Mouse (Mus musculus) right cerebral cortex, postnatal 4 days (tissue): Measurements from ENCODE around the gene Rhobtb1.

Experiments used
- DNase-seq: peaks from one replicate; pipeline ENCODE4 v3.0.0-alpha.2; 2022

The Rhobtb1 gene

DNA sequence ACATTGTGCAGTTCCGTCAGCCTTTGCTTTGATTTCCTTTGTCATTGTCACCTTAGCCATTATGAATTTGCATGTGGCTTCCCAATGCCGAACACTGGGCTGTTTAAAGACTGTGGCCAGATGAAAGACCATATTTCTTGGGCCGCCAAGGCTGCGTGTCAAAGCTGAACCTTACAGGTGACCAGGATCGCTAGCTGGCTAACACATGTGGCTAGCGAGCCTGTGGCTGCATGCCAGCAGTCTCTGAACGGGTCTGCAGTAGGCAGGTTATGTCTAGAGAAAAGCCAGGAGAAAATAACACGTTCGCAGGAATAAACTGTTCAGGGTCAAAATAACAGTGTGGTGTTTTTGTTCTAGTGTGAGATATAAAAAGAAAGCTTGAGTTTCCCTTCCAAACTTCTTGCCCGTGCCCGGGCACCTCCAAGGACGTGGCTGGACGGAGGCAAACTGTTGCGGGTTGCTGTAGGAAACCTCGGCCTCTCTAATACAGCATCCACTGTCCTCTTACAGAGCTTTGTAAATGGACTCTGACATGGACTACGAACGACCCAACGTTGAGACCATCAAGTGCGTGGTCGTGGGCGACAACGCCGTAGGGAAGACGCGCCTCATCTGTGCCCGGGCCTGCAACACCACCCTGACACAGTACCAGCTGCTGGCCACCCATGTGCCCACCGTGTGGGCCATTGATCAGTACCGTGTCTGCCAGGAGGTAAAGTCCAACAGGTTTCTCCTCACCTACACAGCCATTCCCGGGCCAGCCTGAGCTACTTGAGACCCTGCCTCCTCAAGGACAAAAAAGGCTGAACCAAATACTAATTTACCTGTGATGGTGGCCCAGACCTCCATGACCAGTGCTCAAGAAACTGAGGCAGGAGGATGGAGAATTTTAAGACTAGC is 97.3 kb downstream of the Rhobtb1 start:
- no peak for DNase-seq

DNA sequence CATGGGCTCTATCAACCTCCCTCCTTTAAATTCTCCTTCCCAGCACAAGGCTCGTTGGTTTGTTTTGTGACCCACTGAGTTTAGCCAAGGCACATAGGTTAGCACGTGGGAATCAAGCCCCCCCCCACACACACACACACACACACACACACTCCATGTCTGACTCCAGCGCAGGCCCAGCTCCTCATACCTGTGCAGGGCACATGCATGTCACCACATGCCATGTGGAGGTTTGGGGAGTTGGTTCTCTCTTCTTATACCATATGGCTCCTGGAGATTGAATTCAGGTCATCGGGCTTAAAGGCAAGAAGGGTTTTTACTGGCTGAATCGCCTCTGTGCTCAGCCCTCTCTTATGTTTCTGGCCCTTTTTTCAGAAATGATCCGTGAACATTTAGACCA is 100.0 kb downstream of the Rhobtb1 start:
- no peak for DNase-seq

DNA sequence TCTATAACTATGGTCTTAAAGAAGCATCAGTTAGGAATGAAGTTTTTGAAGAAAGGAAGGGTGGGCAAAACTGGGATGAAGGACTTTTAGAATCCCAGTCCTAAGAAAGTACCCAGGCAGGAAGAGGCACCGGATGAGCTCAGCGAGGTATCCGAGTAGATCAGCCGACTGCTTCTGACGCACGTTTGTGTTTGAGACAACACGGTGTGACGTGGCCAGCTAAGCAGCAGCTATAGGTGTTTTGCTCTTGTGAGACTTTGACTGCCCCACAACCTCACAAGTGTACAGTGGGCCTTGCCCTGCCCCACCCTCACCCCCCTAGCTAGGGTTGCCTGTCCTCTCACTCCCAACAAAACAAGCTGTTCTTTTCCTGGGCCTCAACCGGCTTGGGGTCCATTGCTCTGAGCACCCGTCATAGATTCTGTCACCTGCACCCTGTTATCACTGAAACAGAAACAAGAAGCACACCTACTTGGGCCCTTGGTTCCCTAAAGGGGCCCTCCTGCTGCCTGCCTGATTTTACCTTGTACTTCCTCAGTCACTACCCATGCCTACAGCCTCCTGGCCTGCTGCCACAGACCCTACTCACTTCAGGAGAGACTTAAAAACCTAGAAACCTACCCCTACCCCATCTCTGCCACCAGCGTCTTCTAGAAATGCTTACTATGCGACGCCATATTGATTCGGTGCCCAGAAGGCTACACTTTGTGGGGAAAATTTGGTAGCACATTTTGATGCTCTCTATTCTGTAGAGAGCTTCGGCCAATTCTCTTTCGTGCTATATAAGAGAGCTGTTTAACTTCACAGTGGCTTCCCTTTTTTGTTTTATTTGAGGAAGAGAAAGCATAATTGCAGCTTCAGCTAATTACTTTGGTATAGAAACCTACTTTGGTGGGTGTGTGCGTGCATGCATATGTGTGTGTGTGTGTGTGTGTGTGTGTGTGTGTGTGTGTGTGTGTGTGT is 101.2 kb downstream of the Rhobtb1 start:
- DNase-seq, result no peak

DNA sequence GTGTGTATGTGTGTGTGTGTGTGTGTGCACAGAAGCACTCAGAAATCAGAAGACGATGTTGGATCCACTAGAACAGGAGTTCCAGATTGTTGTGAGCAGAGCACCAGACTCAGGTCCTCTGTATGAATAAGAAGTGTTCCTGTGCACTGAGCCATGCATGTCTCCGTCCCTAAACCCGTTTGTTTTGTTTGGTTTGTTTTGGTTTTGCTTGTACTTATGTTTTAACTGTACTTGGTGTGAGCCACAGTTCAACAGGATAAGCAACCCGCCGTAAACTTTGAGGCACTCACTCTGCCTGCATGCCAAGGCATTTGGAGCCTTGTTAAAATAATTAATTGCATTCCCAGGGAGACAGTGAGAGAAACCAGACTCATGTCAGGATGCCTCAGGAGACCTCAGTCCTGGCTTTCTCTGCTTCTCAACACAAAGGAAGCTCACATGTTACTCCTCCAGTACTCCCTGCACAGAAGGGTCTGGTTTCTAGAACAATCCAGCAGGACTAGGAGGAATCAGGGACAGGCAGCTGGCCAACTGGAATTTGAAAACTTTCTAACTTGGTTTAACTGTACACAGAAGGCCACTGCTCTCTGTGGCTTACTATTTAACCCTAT is 101.9 kb downstream of the Rhobtb1 start:
- no peak for DNase-seq

DNA sequence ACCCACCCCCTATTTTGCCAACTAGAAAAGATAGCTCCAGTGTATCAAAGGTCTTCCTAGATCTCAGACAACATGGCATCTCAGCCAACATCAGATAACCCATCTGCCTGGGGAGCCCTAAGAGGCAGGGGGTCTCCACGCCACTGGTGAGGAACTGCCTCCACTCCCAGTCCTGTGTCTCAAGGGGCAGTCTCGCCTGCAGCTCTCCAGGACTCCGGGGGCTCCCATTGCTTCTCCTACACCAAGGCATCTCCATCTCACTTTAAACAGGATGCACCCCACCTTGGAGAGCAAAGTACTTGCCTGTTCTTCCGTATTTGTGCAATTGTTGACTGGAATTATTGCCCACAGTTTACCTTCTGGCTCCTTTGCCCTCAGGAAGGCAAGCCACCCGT is 102.4 kb downstream of the Rhobtb1 start:
- no peak for DNase-seq

DNA sequence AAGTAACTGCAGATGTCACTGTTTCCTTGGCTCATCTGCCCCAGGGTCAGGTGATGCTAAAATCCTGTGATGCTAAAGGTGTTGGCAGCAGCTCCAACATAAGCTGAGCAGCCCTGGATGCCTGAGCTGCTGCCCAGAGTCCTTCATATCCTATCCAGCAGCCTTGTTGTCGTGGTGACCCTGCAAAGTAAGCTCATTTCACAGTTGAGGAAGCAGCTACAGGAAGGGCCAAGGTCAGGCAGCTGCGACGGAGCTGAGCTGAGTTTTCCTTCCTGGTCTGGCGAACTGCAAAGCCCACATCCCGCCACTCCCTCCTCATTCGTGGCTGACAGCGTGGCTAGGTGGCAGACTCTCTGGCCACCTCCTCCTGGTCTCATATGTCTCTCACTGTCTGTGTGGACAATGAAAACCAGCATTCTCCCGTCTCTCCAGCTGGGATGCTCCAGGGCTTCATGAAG is 103.2 kb downstream of the Rhobtb1 start:
- no peak for DNase-seq

DNA sequence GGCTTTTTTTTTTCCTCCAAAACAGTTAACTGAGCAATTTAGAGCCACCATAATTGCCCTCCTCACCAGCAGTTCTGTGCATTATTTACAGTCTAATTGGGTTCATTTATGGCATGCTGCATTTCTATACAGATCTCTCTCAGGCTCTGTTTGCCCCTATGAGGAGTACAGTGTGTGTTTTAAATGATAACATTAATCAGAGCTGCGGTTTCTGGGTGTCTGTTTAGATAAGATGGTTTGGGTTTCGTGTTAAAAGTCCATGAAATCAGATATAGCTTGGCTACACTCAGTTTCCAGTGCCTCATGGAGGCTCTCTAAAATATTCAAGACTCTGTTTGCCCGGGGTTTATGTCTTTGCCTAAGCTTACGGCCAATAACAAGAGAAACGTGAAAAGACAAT is 104.4 kb downstream of the Rhobtb1 start:
- no peak for DNase-seq

DNA sequence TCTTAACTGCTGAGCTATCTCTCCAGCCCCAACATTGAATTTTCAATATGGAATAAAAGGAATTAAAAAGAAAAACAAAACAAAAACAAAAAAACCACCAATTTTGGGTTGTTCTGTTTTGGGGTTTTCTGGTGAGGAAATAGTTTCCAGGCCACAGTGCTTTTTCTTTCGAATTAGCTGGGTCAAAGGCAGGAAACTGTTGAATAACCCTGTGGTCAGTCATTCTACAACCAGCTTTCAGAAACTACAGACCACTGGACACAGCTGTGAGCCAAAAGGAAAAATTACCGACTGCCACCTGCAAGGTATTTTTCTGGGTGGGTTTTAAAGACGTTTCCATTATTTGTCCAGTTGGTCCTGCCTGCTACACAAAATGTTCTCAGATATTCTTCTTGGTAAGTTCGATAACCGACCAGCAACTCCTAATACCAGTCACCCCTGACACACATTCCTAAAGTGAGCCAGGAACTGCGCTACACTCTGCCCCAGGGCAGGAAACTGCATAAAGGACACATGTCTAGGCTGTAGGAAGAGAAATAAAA is 106.4 kb downstream of the Rhobtb1 start:
- DNase-seq, result no peak

DNA sequence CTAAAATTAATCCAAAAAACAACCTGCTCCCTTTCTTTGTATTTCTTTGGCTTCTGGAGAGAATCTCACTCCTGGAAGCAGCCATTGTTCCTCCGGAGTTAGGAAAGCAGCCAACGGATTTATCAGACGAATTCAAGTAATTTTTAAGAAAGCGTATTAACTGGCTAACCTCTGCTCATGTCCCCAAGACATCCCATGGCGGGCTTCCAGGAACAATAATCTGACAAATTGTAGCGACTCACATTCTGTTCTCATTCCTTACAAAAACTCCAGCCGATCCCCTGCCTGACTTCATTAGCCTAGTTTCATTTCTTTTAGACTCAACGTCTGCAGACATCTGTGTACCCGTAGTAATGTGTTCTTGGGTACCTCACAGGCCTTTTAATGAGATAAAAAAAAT is 107.4 kb downstream of the Rhobtb1 start:
- DNase-seq, result no peak

DNA sequence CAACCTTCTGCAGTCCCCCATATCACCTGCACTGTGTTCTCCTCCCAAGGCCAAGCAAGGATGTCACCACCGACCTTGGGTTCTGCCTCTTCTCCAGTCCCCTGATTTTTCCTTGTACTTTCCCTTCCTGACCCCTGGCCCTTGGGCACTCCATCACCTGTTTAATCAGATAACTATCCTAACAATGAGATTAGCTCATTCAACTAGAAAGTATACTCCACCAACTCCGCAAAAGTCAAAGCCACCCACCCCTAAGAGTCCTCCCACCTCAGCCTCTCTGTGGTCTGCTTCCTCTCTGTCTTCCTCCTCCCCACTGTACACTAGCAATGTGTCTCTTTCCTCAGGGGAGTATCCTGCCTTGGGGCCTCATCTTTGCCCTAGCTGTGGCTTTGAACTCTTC is 107.9 kb downstream of the Rhobtb1 start:
- no peak for DNase-seq

DNA sequence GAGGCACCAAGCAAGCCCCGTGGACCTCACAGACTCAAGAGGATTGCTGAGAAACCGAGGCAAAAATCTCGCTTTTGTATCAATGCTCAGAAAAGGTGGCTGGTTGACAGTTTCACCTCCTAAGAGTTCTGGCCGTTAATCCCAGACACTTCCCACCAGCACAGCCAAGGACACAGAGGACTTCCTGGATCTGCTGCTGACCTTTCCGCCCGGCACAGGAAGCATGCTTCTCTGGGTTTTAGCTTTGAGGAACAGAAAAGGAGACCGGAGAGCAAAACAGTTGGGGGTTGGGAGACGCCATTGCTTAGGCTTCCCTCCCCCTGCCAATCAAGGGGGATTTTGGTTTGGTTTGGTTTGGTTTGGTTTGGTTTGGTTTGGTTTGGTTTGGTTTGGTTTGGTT is 108.7 kb downstream of the Rhobtb1 start:
- DNase-seq, result no peak

DNA sequence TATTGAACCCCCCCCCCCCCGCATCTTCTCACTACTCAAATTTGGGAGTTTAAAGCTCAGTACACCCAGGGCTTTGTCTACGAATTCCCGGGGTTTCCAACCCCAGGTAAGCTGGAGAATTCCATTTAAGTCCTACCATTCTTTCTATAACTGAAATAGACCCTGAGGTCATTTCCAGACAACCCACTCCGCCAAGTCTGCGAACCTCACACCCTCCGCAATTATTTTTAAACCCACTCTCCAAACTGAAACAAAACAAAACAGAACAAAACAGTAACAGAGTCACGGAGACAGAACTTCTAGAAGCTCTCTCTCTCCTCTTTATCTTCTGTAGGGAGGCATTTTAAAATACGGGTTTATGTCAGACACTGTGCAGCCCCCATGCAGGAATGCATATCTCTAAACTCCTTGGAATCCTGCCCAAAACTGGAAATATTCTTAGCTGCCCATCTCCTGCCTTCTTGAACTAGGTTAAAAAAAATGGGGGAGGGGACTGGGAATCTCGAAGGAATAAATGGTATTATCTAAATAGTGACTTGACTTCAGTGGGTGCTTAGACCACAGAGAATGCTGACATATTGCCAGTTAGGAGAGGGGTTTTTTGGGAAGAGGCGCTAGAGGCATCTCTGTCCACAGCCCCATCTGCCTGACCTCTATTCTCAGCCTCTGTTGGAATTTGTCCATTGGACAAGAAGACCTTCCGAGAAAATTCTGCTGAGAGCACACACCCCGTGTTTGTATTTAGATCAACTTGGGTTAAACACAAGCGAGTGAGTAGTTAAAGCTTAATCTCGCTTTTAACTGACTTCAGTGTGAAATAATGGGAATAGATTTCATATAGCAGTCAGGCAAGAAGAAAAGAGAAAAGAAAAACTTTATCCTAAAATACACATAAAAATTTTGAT is 111.9 kb downstream of the Rhobtb1 start:
- no peak for DNase-seq

DNA sequence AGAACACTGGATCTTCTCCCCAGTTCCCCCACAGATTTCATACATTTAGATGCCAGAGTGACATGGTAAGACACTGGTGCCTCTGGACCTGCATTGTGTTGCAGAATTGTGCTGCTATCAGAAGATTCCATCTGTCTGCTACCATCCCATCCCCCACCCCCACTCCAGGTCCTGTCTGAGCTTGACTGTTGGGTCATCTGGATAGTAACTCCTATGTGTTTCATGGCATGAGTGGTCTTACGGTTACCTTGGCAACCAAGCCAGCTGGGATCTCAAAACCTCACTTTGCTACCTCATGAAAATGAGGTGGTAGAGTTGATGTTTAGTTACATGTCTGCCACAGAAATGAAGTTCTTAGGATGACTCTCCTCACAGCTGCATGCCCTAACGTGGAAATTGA is 112.7 kb downstream of the Rhobtb1 start:
- no peak for DNase-seq

DNA sequence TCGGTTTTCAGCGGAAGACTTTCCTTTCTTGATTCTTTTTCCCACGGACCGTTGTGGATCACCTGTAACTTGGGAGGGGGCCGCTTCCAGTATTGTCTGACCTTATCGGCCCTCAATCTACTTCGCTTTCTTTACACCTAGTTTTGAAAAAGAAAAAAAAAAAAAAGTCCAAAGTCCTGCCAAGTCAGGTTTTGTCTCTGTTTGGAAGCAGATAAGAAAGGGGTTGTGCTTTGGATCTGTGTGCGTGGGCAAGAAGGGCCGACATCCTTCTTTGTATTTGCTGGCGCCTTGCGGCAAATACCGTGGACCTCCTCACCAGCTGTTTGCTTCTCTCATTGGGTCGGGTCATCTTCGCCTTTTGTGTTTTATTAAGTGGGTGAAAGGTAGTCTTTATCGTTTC is 114.2 kb downstream of the Rhobtb1 start:
- no peak for DNase-seq

DNA sequence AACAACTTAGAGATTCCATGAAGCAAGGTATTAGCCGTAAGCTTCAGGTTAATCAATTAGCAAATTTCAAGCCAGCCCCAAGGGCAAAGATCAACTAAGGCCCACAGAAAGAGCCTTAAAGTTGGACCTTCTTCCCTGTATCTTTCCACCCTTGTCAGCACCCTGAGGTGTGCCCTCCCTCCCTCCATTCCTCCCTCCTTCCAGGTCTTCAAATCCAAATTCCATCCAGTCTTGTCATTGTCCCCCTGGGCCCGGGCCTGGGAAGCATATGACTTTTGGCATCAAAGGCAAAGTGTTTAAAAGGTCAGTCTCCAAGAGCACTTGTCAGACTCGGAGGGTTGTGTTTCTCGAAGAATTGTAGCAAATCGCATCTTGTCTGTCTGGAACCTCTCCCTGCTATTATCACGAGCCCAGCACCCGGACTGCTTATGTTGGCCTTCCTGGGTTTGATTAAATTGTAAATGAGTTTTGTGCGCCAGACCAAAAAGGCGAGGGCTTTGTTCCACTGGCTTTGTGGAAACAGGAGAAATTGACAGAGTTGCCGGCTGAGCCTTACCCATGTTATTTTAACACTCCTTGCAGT is 116.9 kb downstream of the Rhobtb1 start:
- no peak for DNase-seq

DNA sequence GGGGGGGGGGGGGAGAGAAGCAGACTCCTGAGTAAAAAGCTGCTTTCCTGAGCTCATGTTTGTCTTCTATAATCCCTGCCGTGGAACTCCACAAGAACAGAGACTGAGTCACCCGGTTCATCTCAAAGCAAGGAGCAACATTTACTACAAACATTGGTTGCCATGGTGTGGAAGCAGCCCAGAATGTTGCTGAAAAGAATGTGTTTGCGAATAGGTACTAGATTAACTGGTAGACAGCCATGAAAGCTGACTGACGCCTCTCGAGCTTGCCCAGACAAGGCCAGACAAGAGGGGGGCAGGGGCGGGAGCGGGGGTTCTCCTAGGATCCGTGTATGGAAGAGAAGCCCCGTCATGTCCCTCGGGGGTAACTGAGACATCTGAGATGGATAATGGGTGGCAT is 120.2 kb downstream of the Rhobtb1 start:
- DNase-seq, result no peak

DNA sequence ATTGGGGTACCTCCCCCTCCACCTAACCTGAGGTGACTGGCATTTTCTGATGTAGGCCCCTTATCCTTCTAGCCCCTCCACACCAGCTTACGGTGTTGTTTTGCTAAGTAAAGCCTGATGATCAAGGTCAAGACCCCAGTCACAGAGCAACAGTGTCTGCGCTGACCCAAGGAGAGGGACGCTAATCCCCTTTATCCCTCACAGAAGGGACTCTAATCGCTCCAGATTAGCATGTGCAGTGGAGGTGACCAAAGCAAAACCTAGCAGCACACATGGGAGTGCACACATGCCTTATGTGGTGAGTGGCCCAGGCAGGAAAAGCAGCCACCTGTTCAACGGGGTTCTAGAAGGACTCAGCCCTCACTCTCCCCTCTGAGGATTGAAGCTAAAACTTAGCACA is 123.0 kb downstream of the Rhobtb1 start:
- DNase-seq, result no peak

DNA sequence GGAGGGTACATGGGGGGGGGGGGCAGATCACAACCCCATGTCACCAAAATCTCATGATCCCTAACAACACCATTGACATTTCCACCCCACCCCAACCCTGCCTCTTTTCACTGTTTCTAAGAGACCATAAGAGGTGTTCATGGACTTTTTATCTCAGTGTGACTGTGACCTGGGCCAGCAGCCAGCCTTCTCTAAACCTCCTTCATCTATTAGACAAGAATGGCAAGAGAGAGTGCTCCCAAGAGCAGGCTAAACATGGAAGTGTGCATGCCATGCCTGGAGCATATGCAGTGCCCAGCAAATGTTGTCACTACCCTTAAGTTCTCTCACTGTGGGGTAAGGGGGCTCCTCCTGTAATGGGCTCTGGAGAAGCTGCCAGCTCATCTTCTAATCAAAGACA is 123.5 kb downstream of the Rhobtb1 start:
- DNase-seq, result no peak

DNA sequence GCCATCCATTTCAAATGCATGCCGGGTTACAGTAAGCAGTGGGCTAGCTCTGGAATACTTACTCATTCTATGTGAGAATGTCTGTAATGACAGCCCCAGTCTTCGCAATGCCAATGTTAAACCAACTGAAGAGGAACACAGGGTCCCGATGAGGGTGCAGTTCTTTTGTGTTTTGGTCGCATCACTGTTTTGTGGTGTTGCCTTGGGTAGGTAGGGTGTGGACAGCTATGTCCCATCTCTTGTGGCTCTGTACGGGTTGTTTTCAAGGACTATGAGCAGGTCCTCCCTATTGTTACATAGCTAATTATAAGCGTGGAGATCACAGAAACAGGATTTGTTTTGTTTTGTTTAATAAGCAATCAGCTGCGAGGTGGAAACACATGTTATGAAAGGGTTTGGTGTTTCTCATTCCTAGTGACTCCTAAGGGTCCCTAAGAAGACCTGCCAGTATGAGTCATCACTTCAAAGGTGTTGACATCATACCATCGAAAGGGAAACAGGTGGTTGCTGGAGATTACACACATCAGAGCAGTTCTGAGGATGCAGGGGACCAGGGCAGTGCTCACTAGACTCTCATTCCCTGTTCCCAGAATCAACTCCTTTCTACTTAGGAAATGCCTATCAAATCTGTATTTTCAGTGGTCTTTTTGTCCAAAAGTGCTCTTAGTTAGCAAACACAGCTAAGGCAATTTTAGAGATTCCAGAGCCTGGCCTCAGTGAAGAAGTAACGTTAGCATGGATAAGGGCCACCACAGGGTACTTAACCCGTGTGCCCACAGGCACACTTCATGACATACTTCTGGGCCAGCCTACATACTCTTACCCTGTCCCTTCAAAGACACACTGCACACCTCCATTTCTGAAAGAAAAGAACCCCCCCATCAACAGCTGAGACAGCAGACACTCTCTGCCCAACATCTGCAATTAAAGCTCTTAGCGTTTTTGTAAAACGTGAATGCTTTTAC is 124.9 kb downstream of the Rhobtb1 start:
- no peak for DNase-seq

DNA sequence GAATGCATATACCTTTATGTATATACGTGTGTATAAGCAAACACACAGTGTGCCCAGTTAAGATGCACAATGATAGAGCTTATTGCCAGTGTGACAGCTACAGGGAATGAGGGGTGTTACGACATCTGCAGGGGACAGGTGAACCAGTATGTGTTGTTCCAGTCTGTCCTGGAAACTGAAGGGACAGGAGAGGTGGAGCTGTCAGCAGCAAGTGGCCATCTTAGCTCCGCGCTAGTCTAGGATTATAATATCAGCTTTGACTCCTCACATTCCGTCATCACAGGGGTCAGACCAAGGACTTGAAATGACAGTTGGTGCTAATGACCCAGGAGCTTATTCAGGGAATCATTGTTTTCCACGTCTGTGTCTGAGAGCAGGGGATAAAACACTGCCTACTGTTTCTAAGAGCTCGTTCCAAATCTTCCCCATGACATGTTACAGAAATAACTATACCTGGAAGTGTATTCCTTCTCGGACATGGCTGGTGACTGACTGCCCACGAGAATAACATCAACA is 125.7 kb downstream of the Rhobtb1 start:
- DNase-seq, result no peak
